Mouse (Mus musculus) intestine, embryonic 15.5 days (tissue): ENCODE data around the gene Fam50b. TPM values are rescaled to one million over a fixed set of nuclear protein-coding genes. Genes with fewer than 3 reads are reported as not detected.

Source experiments
- ATAC-seq: fragments of 200-750 bp; cut with Nextera tagmentation; 2 replicates; pipeline ENCODE4 v1.8.0; 2017; ENCODE audit warnings: moderate TSS enrichment, moderate library complexity
- H3K27ac ChIP-seq: fragments of 300-500 bp; sonication (generic); 2 replicates; pipeline ENCODE4 v1.5.1; 2015; ENCODE audit warnings: mild to moderate bottlenecking, inconsistent platforms
- H3K27me3 ChIP-seq: fragments of 300-500 bp; sonication (generic); replicated peaks from 2 replicates; pipeline ENCODE4 v1.6.1; 2015; ENCODE audit warnings: inconsistent platforms
- H3K36me3 ChIP-seq: fragments of 300-500 bp; sonication (generic); 2 replicates; pipeline ENCODE4 v1.6.1; 2015; ENCODE audit warnings: inconsistent platforms
- H3K4me1 ChIP-seq: fragments of 300-500 bp; sonication (generic); replicated peaks from 2 replicates; pipeline ENCODE4 v1.6.1; 2015; ENCODE audit warnings: inconsistent platforms
- H3K4me2 ChIP-seq: fragments of 300-500 bp; sonication (generic); replicated peaks from 2 replicates; pipeline ENCODE4 v1.6.1; 2015; ENCODE audit warnings: mild to moderate bottlenecking, inconsistent platforms
- H3K4me3 ChIP-seq: fragments of 300-500 bp; sonication (generic); replicated peaks from 2 replicates; pipeline ENCODE4 v1.5.1; 2015; ENCODE audit warnings: inconsistent platforms
- H3K9ac ChIP-seq: fragments of 300-500 bp; sonication (generic); 2 replicates; pipeline ENCODE4 v1.6.1; 2015; ENCODE audit warnings: inconsistent platforms
- H3K9me3 ChIP-seq: fragments of 300-500 bp; sonication (generic); 2 replicates; pipeline ENCODE4 v1.6.1; 2016; ENCODE audit warnings: inconsistent platforms
- WGBS: fragments of 180-500 bp; shearing (Covaris S2); methylation state at CpG from one replicate; pipeline ENCODE4 v1.1.7; 2015; 5-methylcytosine and 5-hydroxymethylcytosine counted together
- polyA plus RNA-seq: library from polyadenylated mRNA; unstranded; fragments of >200 nt; fragmentation: Nextera tagmentation; extraction: Ambion mirVana; gene quantifications from 2 replicates; pipeline ENCODE4 v1.2.1, GENCODE M21; 2015

The Fam50b gene
- polyA plus RNA-seq, 1 experiment from 2014 or later, result not detected

- 0 out of 2 replicates have a peak, but pooled peaks cover 2% of the 10 kb centered on the region for H3K4me1 ChIP-seq
- no peaks in the 10 kb centered on the region for H3K27me3 ChIP-seq
- H3K27ac ChIP-seq, result no peak overlapping the region
- no peak overlapping the region for H3K9ac ChIP-seq
- 71% methylated on average over 3 of the region's 3 CpGs for WGBS
- peak; percentile 69 for ATAC-seq
- no peaks in the 10 kb centered on the region for H3K36me3 ChIP-seq
- no peak overlapping the region for H3K4me3 ChIP-seq
- H3K4me2 ChIP-seq, result no peak overlapping the region
- H3K9me3 ChIP-seq, result no peaks in the 10 kb centered on the region
Observed at GRCm38 (mm10) chr13:34741813-34742568, 7.3 kb downstream of the Fam50b start.

DNA sequence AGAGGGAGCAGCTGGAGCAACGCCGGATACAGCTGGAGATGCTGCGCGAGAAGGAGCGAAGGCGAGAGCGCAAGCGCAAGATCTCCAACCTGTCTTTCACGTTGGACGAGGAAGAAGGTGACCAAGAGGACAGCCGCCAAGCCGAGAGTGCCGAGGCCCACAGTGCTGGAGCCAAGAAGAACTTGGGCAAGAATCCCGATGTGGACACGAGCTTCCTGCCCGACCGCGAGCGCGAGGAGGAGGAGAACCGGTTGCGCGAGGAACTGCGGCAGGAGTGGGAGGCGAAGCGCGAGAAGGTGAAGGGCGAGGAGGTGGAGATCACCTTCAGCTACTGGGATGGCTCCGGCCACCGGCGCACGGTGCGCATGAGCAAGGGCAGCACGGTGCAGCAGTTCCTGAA lies 12.2 kb downstream of the Fam50b start:
- WGBS, result 93% methylated on average over 34 of the region's 34 CpGs

GRCm38 (mm10) chr13:34748530-34748929 lies 13.9 kb downstream of the Fam50b start:
- no peak overlapping the region for H3K4me3 ChIP-seq
- ATAC-seq, result no peak
- H3K27me3 ChIP-seq, result no peaks in the 10 kb centered on the region
- no peak overlapping the region for H3K4me2 ChIP-seq
- H3K4me1 ChIP-seq, result no peaks in the 10 kb centered on the region
- no peaks in the 10 kb centered on the region for H3K36me3 ChIP-seq
- no peak overlapping the region for H3K9ac ChIP-seq
- no peak overlapping the region for H3K27ac ChIP-seq
- WGBS, result 69% methylated on average over 3 of the region's 3 CpGs
- H3K9me3 ChIP-seq, result no peaks in the 10 kb centered on the region

More for the DNA sequence above, 12.2 kb downstream of the Fam50b start:
- Histone ChIP-seq H3K36me3 (no peaks in the 10 kb centered on the region), H3K27me3 (no peaks in the 10 kb centered on the region), H3K27ac (no peak overlapping the region), H3K9me3 (no peaks in the 10 kb centered on the region), H3K4me3 (no peak overlapping the region), H3K4me2 (no peak overlapping the region), H3K9ac (no peak overlapping the region), H3K4me1 (no peaks in the 10 kb centered on the region)
- ATAC-seq, result no peak

GRCm38 (mm10) chr13:34759202-34759601 lies 24.6 kb downstream of the Fam50b start:
- Histone ChIP-seq H3K36me3 (no peaks in the 10 kb centered on the region), H3K4me1 (peaks cover 10% of the 10 kb centered on the region; the same call in 1 of the 2 replicates), H3K27me3 (no peaks in the 10 kb centered on the region), H3K27ac (no peak overlapping the region), H3K9me3 (no peaks in the 10 kb centered on the region), H3K9ac (no peak overlapping the region), H3K4me3 (no peak overlapping the region), H3K4me2 (no peak overlapping the region)
- ATAC-seq, result no peak
- 97% methylated on average over 9 of the region's 9 CpGs for WGBS

DNA sequence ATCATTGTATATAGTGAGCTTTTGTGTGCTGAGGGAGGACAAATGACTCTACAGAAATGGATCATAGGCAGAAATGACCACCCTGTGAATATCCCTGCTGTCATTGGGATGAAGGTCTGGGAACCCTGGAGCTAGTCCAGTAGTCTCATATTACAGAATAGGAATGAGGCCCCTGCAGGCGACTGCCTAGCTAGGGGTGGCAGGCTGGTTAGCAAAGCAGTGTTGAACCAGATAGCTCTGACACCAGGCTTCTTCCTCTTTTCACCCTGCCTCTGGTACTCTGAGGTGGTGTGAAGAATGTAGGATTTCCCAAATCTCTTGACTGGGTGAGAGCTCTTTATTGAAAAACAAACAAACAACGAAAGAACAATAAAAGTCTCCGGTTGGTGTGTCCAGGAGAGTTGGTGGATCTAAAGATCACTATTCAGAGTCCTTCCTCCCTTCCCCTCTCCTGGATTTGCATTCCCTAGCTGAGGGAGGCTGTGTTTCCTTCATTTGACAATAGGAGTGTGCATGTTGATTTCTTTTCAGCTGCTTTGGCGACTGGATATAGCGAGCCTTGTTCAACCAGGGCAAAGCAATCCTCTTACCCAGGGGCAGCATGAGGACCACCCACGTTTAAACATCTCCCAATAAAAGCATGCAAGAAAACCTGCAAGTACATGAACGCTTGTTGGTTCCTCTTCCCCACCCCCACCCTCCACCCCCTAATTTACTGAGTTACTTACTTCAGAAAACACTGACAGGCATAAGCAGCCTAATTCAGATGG lies 26.1 kb downstream of the Fam50b start:
- WGBS, result 17% methylated on average over 7 of the region's 7 CpGs
- no peaks in the 10 kb centered on the region for H3K27me3 ChIP-seq
- no peak overlapping the region for H3K4me2 ChIP-seq
- H3K4me1 ChIP-seq, result peaks cover 10% of the 10 kb centered on the region; the same call in 1 of the 2 replicates
- no peaks in the 10 kb centered on the region for H3K36me3 ChIP-seq
- no peak overlapping the region for H3K4me3 ChIP-seq
- H3K9ac ChIP-seq, result no peak overlapping the region
- ATAC-seq, result no peak
- peak overlapping the region; percentile 32; the same call in 1 of the 2 replicates for H3K27ac ChIP-seq
- no peaks in the 10 kb centered on the region for H3K9me3 ChIP-seq

GRCm38 (mm10) chr13:34762136-34762535 lies 27.5 kb downstream of the Fam50b start:
- Histone ChIP-seq H3K27me3 (no peaks in the 10 kb centered on the region), H3K4me1 (peaks cover 10% of the 10 kb centered on the region; the same call in 1 of the 2 replicates), H3K36me3 (no peaks in the 10 kb centered on the region), H3K4me2 (no peak overlapping the region), H3K9me3 (no peaks in the 10 kb centered on the region), H3K4me3 (no peak overlapping the region), H3K27ac (no peak overlapping the region), H3K9ac (no peak overlapping the region)
- peak; percentile 59; the same call in 1 of the 2 replicates for ATAC-seq
- WGBS, result 48% methylated on average over 5 of the region's 5 CpGs

- Histone ChIP-seq H3K27ac (no peak overlapping the region), H3K36me3 (no peaks in the 10 kb centered on the region), H3K9ac (no peak overlapping the region), H3K4me3 (no peak overlapping the region), H3K4me1 (peaks cover 10% of the 10 kb centered on the region; the same call in 1 of the 2 replicates), H3K27me3 (no peaks in the 10 kb centered on the region), H3K4me2 (no peak overlapping the region), H3K9me3 (no peaks in the 10 kb centered on the region)
- WGBS, result 59% methylated on average over 4 of the region's 4 CpGs
- ATAC-seq, result no peak
Observed at GRCm38 (mm10) chr13:34762865-34763264, 28.2 kb downstream of the Fam50b start.

GRCm38 (mm10) chr13:34765269-34765668 lies 30.6 kb downstream of the Fam50b start:
- ATAC-seq, result no peak
- H3K36me3 ChIP-seq, result no peaks in the 10 kb centered on the region
- H3K4me3 ChIP-seq, result no peak overlapping the region
- no peak overlapping the region for H3K27ac ChIP-seq
- no peaks in the 10 kb centered on the region for H3K27me3 ChIP-seq
- WGBS, result 75% methylated on average over 5 of the region's 5 CpGs
- H3K4me2 ChIP-seq, result no peak overlapping the region
- H3K9ac ChIP-seq, result no peak overlapping the region
- no peaks in the 10 kb centered on the region for H3K9me3 ChIP-seq
- H3K4me1 ChIP-seq, result peaks cover 10% of the 10 kb centered on the region; the same call in 1 of the 2 replicates

DNA sequence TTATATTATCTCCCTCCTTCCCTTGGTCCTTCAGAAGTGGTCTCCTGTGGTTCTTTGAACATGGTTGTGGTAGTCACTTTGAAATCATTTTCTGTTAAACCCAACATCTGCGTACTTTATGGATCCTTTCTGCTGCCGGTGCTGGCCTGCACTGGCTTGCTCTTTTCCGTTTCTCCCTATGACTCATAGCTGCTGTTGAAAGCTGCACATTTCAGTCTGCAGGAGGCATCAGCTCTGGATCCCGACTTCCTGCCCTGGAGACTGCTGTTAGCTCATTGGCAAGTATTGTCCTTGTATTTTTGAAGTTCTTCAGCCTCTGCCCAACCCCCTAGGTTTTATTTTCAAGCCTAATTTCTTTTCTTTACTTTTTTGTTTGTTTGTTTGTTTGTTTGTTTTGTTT lies 31.9 kb downstream of the Fam50b start:
- H3K27ac ChIP-seq, result no peak overlapping the region
- H3K36me3 ChIP-seq, result no peaks in the 10 kb centered on the region
- no peaks in the 10 kb centered on the region for H3K27me3 ChIP-seq
- H3K9ac ChIP-seq, result no peak overlapping the region
- no peak for ATAC-seq
- H3K4me2 ChIP-seq, result no peak overlapping the region
- WGBS, result 54% methylated on average over 4 of the region's 4 CpGs
- H3K9me3 ChIP-seq, result no peaks in the 10 kb centered on the region
- H3K4me1 ChIP-seq, result 0 out of 2 replicates have a peak, but pooled peaks cover 5% of the 10 kb centered on the region
- H3K4me3 ChIP-seq, result no peak overlapping the region

DNA sequence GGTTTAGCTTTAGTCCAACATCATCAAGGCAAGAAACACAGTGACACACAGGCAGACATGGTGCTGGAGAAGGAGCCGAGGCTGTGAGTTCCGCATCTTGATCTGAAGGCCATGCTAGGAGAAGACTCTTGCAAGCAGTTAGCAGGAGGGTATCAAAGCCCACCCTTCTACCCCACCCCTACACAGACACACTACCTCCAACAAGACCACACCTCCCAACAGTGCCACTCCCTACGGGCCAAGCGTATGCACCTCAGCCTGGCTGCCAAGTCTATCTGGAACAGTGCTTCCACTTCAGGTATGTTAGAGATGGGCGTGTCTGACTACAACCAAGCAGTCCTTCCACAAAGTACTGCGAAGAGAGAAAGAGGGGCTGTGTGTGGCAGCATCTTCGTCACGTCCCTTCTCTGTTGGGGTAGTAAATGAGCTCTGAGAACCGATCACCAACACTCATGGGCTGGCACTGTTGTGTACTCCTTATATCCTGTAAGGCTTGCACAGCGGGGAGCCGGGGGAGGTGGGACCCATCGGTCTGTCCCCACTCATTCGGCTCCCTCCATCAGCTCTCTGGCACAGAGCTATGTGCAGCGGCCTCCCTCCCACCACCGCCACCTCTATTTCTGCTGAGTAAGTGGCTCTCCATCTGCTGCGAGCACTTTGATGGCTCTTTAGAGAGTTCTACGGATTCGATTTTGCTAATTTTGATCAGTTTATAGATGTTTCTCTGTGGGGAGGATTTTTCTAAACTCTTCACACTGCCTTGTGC lies 33.1 kb downstream of the Fam50b start:
- Histone ChIP-seq H3K27ac (no peak overlapping the region), H3K27me3 (no peaks in the 10 kb centered on the region), H3K4me3 (no peak overlapping the region), H3K4me1 (no peaks in the 10 kb centered on the region), H3K9me3 (no peaks in the 10 kb centered on the region), H3K9ac (no peak overlapping the region), H3K36me3 (no peaks in the 10 kb centered on the region), H3K4me2 (no peak overlapping the region)
- no peak for ATAC-seq
- 82% methylated on average over 18 of the region's 18 CpGs for WGBS

DNA sequence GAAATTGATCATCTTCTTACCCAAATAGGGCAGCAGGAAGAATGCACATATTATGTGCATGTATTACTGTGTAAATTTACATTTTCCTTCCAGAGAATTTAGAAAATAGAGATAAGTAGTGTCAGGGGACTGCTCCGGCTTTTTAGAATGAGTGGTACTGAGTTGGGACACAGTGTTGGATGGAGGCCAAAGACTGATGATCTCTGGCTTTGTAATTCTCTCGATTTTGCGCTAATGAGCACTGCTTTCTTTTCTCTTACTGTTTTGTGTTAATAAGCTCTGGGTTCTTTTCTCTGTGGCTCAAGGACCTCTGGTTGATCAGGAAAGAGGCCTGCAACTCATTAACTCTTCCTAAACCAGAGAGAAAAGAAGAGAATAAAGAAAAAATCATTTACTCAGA lies 42.1 kb downstream of the Fam50b start:
- H3K4me3 ChIP-seq, result no peak overlapping the region
- no peak overlapping the region for H3K27ac ChIP-seq
- no peaks in the 10 kb centered on the region for H3K9me3 ChIP-seq
- no peak overlapping the region for H3K9ac ChIP-seq
- H3K36me3 ChIP-seq, result no peaks in the 10 kb centered on the region
- H3K4me2 ChIP-seq, result no peak overlapping the region
- H3K27me3 ChIP-seq, result no peaks in the 10 kb centered on the region
- WGBS, result 80% methylated on average over 3 of the region's 3 CpGs
- ATAC-seq, result no peak
- H3K4me1 ChIP-seq, result no peaks in the 10 kb centered on the region
